Mouse (Mus musculus): Measurements from ENCODE around the gene F2rl2.

The F2rl2 gene

DNA sequence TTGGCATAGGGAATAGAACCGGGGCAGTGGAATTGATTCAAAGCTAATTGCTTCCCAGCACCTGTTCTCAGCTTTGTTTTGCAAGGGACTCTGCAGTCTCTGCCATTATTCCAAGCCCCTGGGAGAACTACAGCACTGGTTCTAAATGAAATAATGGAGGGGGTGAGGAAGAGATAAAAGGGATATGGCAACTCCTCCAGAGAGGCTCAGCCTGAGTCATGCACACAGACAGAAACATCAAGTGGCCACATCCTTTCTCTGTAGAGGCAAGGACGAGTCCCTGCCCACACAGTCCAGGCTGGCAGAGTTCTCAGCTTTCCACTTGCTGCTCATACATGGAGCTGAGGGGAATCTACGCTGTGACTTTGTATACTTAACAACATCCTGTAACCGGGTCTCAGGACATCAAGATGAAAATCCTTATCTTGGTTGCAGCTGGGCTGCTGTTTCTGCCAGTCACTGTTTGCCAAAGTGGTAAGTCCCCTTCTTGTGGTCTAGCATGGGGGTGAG is at the start of gene F2rl2:
Gene F2rl2, plus strand, starts transcription at position 200 of the 510 bp plus-strand sequence.
- DNase-seq (ENCODE audit: low spot score), result peak; percentile 16

DNA sequence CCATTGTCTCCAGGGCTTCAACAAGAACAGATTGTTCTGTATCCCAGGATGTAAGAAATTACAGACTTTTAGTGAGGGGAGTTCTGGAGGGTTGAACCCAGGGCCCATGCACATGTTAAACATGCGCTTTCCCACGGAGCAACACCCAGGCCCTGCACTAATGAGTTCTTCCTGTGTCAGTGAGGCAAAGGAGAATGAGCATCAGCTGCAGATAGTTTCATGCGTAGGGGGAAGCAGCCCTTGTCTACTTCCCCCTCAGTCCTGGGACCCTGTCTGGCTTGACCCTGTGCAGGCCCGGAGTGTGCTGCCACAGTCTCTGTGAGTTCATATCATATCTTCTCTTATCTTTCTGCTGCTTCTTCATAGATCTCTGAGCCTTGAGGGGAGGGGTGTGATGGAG is 49.4 kb upstream of the F2rl2 start:
- no peak for DNase-seq (ENCODE audit: low spot score)

DNA sequence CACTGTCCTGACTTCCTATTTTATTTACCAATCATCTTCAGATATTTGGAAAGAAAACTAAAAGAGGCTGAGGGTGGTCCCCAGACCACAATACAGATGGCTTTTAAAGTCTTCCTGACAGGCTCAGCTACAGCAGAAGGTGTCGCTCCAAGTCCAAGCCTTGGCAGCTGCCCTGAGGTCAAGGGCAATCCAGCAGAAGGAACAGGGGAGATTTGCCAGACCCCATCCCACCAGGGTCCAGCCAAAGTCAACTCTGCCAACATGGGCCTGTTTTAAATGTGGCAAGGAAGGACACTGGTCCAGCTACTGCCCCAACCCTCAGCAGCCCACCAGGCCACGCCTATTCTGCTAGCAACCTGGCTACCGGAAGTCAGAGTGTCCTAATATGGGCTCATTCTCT is 46.7 kb upstream of the F2rl2 start:
- DNase-seq (ENCODE audit: low spot score), result no peak

GRCm38 (mm10) chr13:95651870-95652668 is 44.6 kb upstream of the F2rl2 start:
- no peak for DNase-seq (ENCODE audit: low spot score)

GRCm38 (mm10) chr13:95653696-95654095 is 43.0 kb upstream of the F2rl2 start:
- no peak for DNase-seq (ENCODE audit: low spot score)

DNA sequence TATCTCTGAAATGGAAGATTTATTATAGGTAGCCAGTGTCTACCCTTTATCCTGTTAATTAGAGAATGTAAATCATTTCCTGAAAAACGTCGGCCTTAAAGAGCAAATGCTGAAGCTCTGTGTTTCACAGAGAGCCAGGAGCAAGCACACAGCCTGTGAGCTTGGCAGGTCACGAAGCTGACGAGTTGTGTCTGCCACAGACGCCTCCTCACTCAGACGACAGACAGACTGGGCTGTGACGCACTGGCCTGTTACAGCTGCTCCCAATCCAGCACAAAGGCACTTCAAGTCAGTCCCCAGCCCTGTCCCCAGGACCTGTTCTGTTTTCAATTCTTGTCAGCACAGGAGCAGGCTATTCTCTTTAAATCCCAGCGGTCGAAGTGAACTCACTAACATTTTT is 41.4 kb upstream of the F2rl2 start:
- DNase-seq (ENCODE audit: low spot score), result no peak

DNA sequence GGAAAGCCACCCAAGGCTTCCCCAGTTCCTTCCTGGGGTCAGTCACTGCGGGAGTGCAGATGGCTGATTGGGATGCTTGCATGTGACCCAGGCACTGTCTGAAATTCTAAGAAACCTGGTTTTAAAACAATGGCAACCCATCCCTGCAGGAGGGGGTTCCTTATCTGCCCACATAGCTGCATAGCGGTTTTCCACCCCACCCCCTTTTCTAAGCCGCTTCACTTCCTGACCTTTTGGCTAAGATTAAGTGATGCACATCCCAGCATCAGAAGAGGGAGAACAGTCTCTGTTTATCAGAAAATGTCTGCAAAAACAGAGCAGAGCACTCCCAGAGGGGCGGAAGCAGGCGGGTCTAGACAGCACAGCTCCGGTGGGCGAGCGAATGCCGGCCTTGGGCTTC is 39.5 kb upstream of the F2rl2 start:
- DNase-seq (ENCODE audit: low spot score), result no peak

DNA sequence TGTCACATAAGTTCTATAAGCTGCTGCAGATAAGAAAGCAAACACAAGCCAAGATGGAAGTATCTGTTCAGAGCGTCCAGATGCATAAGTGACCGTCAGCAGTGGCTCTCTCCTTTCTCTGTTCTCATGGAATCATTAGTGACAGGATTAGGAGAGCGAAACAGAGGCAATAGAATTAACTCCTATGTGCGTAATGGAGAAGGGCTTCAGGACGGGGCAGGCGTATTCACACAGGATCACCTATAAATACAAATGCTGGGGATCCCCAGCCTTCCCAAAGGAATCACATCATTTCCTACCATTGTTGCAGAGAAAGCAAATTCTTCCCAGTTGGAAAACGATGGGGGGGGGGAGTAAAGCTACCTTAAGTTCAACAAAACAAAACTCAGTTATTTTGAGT is 37.2 kb upstream of the F2rl2 start:
- DNase-seq (ENCODE audit: low spot score), result no peak

DNA sequence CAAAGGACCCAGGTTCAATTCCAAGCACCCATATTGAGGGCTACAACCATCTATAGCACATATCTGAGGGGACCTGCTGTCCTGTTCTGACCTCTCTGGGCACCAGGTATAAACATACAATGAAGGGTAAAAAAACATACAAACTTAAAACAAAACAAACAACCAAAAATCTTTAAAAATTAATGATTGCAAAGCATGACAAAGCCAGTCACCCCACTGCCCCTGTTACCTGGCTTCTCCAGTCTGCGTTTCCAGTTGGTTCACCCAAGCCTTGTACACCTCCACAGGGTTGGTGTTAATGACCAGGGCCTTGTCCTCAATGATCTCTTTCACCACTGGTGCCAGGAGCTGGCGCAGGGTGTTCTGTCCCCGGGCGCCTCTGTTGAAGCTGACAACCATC is 32.8 kb upstream of the F2rl2 start:
- no peak for DNase-seq (ENCODE audit: low spot score)

DNA sequence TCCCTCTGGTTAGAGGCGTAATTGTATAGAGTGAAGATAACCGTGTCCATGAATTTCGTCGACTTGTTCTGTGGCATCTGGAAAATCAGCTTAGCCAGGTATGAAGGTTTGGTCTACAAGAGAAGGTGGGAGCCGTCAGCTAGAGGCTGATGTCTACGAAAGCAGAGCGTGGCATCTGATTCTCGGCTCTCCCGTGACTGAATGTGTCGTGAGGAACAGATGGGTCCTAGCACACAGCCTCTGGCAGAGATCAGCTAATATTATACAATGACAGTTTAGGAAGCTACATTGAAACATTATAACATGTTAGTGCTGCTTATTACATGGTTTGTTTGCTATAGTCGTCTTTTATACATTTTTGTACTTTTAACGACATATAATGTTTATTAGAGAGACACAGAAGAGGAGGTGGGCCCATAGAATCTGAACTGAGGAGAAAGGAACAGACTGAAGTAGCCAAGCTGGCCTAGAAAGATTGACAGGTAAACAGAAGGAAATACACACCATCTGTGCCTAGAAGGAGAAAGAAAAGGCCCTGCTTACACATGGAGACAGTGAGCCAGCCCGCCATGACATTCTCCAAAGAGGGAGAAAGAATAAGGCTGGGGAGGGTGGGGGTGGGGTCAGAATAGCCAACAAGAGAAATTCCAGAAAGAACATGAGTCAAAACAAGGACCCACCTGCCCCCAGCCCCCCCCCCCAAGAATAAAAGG is 30.9 kb upstream of the F2rl2 start:
- DNase-seq (ENCODE audit: low spot score), result peak; percentile 17

GRCm38 (mm10) chr13:95667260-95667659 is 29.4 kb upstream of the F2rl2 start:
- no peak for DNase-seq (ENCODE audit: low spot score)

DNA sequence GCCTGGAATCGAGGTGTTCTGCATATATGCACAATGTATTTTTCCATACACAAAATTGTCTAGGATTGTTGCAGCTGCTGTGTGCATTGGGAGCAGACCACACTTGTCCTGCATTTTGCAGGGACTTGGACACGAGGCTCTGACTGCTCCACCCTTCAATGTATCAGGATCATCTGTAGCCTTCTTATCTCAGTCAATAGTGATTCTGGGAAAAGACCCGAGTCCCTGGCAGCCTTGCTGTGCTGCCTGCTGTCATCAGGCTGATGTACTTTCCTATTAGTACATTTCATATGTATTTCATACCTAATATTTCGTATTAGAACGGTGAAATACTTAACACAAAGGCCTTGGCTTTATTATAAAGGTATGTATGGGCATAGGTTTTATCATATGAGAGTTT is 26.1 kb upstream of the F2rl2 start:
- DNase-seq (ENCODE audit: low spot score), result no peak

DNA sequence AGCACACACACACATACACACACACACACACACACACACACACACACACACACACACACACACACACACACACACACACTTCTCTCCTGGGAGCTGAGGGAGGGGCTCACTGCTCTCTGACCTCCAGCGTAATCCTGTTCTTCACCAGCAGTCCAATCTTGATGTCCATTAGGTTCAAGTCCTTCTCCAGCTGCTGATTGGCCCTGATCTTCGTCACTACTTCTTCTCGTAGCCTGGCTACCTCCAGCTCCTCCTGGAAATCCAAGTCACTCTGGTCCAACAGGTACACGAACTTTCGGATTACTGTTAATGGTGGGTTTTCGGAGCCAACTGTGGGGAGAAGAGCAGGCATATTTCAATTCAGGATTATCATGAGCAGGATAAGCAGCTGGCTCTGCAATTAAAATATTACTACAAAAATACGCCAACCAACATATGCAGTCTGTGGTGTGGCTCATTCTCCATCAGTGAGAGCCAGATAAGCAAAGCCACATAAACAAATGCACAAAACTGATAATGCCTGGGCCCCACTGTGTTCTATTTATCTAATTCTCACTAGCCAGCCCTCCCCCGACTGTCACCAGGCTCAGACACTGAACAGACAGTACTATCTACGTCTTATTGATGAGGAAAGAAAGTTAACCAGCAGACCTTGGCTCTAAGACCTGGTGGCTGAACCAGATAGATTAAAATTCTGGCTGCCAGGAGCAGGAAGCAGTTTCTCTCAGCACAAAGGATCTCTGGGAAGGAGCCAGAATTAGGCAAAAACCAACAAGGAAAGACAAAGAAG is 25.4 kb upstream of the F2rl2 start:
- DNase-seq (ENCODE audit: low spot score), result no peak

DNA sequence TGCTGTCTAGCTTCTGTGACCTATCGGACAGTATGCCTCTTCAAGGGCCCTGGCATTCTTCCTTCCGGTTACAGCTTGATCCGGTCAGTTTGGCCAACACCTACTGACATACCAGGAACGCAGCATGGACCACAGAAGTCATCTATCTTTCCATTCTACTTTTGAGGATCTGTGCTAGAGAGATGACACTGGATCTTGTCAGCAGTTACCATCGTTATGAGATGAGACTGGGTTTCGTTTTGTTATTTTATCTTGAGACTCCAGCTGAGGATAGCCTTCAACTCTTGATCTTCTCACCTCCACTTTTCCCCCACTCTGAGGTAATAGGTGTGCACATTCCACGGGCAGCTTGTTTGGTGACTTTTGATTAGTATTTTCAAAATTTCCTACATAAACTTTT is 24.3 kb upstream of the F2rl2 start:
- no peak for DNase-seq (ENCODE audit: low spot score)

DNA sequence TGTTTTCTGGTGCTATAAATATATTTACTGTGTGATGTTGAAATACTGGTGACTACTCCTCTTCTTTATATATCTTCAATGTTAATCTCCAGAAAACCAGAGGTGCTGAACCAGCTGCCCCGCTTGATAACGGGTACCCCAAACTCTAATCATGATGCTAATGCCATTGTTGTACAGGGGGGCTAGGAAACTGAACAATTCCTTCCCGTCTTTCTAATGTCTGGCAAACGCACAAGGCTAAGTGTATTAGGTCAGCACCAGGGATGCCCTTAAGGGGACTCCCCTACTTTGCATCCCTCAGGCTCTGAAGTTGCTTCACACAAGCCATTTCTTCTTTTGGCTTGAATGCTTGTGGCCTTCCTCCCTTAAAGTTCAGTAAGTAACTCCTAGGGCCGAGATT is 17.6 kb upstream of the F2rl2 start:
- DNase-seq (ENCODE audit: low spot score), result no peak

- no peak for DNase-seq (ENCODE audit: low spot score)
These were observed 17.1 kb upstream of the F2rl2 start for GRCm38 (mm10) chr13:95679491-95679941.

GRCm38 (mm10) chr13:95684656-95685244 is 11.9 kb upstream of the F2rl2 start:
- DNase-seq (ENCODE audit: low spot score), result no peak

DNA sequence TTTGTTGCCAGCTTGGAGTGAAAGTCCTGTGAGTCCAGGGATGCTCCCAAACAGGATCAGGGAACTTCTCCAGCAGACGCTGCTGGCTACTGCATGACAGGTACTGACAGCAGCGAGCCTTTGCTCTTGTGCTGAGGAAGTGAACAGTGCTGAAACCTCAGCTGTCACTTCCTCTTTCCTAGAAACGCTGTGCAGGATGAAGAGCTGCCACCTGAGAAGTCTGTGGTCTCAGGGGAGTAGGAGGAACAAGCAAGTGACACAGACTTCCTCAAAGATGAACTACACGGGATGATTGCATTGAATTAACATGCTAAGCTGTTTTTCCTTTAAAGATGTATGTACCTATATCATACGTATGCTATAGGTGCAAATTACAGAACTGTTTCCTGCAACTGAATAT is 10.9 kb upstream of the F2rl2 start:
- no peak for DNase-seq (ENCODE audit: low spot score)

- DNase-seq (ENCODE audit: low spot score), result no peak
These were observed 8.1 kb upstream of the F2rl2 start for GRCm38 (mm10) chr13:95688576-95688975.

DNA sequence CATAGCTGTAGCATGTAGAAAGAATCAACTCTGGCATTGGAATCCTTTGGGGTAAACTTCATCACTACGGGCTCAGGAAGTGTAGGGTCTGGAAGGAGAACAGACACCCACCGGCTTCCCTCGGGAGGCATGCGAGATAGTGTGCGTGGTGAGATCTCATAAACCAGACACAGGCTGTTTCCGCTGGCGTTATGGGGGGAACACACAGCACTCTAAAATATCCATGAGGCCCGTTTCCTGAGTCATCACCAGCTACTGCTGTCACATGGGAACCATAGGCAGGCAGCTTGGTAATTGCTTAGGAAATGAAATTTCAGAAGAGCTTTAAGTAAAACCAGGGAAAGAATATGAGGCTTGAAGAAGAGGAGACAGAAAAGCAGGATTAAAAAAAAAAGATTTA is 4.5 kb upstream of the F2rl2 start:
- DNase-seq (ENCODE audit: low spot score), result peak; percentile 20

DNA sequence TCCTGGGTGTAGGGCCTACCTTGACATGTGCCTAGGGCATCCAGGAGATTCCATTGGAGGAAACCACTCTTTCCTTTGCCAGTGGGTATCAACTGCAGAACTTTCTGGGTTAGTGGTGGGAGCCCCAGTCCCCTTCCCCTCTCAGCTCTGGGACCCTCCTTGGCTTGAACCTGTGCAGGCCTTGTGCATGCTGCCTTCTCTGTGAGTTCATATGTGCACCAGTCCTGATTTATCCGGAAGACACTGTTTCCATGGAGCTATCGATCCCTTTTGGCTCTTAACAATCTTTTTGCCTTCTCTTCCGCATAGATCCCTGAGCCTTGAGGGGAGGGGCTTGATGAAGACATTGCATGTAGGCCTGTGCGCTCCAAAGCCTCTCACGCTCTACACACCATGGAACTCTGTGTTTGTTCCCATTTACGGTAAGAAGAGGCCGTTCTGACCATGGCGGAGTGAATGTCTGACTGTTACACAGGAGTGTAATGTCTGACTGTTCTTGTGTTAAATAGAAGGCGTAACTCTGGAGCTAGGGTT is 466 bp upstream of the F2rl2 start:
- no peak for DNase-seq (ENCODE audit: low spot score)

GRCm38 (mm10) chr13:95697874-95698273 is 1.2 kb downstream of the F2rl2 start:
- no peak for DNase-seq (ENCODE audit: low spot score)

Measured in layer of hippocampus, adult 11-12 months (tissue).